Mouse (Mus musculus) yolk sac, embryonic 10.5 days (tissue): ENCODE data around the gene Rnf187.

Experiments used
- DNase-seq: peaks from one replicate; pipeline ENCODE4 v3.0.0-alpha.2; 2017; ENCODE audit warnings: low spot score

Gene Rnf187

DNA sequence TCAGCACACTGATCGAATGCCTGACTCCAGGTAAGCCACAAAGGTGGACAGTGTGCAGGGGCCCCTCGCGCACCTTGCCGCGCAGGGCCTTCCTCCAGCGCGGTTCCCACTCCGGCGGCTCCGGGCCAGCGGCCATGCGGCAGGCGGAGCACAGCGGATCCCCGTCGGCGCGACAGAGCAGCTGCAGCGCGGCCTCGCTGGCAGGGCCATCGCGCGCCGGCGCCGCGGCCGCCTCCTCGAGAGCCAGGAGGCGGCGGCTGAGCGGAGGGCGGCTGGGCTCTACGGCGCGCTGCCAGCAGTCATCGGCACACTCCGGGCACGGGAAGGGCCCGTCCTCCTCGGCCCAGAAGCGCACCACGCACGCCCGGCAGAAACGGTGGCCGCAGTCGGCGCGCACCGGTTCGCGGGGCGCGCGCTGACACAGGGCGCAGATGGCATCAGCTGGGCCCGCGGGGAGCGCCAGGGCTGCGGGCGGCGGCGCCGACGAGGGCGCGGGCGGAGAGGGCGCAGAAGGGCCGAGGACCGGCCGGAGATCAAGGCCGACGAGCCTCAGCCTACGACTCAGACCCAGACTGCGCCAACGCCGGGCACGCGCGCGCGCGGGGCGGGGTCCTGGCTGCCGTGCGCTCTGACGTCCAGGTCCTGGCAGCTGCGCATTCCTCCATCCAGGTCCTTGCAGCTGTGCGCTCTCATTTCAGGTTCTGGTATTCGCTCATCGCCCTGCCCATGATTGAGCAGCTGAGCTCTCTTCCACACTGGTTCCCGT lies at the start of gene Rnf187:
Gene Rnf187, minus strand, starts transcription at position 595 of the 766 bp plus-strand sequence.
- DNase-seq: peak; percentile 90

DNA sequence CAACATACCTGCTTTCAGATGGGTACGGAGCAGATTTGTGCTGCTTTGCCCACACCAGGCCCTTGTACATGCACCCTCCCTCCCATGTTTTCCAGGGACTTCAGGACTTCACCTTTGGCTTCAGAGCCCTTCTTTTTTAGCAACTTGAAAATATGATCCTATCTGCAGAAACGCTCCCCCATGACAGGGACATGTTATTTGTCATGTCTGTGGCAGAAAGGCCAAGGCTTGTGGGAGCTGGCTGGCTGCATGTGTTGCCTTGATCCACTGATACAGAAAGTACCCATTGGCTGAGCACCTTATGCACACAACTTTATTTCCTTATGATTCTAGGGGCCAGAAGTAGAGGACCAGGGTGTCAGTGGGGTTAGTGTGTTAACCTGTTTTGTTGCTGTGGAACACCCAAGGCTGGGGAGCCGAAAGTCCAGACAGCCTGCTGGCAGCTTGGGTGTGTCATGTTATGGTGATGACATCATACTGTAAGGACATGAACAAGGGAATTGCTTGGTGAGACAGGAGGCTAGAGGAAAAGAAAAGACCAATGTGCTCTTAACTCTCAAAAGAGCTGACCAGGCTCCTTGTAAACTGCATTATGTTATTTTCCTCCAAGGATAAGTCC lies 46.7 kb upstream of the Rnf187 start:
- DNase-seq: no peak

DNA sequence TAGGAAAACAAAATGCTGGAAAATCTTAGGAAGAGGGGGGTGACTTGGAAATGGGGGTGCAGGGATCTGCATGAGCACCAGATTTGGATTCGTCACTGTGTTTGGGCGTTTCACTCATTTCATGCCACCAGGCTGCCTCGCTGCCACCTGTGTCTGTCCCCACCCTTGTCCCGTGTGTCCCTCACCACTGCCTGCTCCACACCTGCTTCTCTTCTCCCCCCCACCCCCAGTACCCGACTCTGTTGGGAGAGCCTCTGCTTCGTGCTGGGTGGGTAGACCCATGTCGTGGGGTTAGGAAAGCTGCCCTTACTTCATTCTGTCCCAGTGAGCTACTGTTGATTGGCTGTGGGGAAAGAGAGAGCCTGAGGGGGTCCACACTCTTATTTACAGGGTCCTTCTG lies 45.9 kb upstream of the Rnf187 start:
- no peak for DNase-seq

DNA sequence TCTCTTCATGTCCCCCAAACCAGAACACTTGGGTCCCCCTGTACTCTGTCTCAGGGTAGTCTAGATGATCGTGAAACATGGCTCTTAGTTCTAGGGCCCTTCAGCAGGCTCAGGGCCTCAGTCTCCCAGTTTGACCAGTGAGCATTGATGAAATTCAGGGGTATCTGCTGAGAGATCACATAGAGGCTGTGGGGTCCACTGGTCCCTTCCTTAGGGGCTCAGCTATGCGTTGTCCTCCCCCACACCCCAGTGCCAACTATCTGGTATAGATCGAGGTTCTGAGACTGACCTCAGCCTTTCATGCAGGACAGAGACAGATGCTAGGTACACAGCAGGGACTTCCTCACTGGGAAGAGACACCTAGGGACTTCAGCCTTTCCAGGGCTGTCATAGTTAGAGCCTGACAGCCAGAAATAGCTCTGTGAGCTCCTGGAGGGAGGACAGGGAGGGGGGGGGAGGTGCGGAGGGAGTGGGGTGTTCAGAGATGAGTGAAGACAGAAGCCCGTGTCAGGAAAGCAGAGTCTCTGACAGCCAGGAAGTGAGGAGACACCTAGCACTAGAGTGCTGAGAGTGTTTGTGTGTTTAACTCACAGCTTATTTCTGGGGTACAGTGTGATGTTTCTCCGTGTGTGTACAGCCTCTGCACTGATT lies 45.1 kb upstream of the Rnf187 start:
- no peak for DNase-seq

DNA sequence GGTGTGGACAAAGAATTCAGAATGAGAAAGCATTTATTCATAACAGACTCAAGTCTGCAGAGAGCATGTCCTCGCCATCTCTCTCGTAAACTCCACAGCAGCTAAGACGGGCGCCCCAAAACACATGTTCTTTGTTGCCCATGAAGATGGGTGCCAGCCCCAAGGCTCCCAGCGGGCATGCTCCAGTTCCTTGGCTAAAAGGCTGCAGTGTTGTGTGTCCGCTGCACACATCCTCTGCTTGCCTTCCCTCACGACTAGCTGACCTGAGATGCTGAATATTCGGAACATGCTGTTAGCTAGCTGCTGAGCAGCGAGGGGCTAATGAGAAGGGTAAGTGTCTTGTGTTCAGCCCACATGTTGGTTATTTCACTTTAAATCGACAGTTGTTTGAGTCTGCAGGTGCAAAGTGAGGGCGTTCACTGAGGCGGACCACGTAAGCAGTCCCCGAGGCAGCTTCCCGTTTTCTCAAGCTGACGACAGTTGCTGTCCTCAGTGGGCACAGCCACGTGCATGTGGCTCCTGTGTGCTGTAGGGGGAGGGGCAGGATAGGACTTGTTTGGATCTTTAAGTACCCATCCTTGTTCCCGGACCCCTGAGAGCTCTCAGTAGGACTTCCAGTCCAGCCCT lies 43.9 kb upstream of the Rnf187 start:
- no peak for DNase-seq

DNA sequence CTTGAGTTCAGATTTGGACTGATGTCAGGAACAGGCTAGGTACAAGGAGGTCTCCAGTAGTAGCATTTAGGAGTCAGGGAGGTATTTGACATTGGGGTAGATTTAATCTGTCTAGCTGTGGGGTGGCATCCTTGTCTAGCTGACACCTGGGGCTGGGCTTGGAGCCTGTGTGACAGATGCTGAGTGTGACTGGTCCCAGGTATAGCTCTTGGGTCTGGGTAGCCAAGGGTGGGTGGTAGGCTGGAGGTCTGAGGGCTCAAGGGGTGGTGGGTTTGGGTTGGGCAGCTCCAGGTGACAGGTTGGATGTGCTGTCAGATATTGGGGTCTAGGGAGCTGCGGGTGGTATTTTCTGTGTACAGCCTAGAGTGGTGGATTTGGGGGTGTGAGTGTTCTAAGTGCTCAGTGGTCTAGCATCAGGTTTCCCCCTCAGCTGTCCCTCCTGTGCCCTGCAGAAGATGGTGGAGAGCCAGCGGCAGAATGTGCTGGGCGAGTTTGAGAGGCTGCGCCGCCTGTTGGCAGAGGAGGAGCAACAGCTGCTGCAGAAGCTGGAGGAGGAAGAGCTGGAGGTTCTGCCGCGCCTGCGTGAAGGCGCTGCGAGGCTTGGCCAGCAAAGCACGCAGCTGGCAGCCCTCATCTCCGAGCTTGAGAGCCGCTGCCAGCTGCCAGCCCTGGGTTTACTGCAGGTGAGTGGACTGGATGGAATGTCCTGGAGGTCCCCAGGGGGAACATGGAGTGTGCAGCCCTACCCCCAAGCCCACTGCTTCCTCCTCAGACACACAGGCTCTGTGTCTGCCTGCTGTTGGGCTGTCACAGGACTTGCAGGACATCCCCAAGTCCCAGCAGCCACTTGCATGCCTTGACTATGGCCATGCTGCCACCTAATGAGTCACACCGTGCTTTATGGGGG lies 43.1 kb upstream of the Rnf187 start:
- DNase-seq: no peak

DNA sequence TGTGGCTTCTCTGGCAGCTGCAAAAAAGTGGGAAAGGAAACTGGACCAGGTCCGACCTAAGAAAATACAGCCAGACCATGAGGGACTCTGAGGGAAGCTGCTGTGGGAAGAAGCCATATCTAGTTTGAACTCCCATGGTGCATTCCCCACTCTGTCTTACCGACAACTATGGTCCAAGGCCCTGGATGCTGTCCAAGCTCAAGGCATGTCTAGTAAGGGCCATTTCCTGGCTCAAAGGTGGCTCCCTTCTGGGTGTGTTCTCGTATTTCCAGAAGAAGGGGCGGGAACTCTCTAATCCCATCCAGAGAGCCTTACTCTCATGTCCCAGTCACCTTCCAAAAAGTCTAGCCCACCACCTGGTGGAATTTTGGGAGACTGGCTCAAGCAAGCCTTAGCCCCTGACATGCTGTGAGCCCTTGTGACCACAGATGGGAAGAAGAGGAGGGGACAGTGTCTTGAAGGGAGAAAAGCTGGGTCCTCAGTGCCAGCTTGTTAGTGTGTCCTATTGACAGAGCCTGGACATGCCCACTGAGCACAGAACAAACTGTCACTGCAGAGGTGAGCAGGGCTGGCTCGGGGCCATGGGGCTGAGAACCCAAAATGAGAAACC lies 41.8 kb upstream of the Rnf187 start:
- DNase-seq: no peak

DNA sequence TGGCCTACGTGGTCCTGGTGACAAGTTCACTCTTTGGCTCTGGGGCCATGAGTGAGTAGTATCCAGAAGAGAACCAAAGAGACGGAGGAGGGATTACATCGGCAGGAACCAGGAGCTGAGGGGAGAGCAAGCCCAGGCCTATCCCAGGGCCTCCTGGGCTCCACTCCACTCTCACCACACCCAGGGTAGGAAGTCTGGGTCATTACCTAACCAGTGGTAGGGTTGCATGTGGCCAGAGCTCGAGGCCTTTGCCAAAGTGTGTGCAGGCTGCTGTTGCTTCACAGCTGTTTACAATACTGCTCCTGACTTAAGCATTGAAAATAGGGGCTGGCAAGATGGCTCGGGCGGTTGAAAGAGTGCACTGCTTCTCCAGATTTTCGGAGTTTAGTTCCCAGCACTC lies 40.9 kb upstream of the Rnf187 start:
- DNase-seq: no peak

DNA sequence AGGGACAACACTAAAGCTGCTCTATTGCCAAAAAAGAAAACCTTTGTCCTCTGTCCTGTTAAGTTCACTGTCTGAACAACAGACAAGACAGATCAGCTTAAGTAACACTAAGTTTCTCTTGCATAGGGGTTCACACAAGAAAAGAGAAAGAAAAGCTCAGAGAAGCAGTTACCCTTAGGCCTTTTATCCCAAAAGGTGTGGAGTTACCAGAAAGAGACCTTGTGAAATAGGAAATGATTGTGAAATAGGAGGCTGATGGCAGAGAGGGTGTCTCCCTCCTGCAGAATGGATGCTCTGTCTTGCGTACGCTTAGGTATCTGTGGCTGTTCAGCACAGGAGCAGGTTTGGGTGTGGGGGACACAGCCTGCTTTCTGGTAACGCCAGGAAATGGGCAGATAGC lies 40.5 kb upstream of the Rnf187 start:
- no peak for DNase-seq

DNA sequence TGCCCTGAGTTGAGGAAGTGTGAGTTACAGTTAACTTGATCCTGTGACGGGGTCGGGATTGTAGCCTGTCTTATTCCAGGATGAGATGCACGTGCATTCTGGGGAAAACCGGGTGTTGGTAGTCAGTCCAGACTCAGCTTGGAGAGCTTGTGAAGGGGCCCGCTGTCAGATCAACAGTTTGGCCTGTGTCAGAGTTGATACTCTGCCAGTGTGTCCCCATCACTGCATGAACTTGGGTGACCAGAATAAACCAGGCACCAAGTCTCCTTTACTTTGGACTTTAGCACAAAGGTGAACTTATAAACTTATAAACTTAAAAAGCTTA lies 40.0 kb upstream of the Rnf187 start:
- no peak for DNase-seq

DNA sequence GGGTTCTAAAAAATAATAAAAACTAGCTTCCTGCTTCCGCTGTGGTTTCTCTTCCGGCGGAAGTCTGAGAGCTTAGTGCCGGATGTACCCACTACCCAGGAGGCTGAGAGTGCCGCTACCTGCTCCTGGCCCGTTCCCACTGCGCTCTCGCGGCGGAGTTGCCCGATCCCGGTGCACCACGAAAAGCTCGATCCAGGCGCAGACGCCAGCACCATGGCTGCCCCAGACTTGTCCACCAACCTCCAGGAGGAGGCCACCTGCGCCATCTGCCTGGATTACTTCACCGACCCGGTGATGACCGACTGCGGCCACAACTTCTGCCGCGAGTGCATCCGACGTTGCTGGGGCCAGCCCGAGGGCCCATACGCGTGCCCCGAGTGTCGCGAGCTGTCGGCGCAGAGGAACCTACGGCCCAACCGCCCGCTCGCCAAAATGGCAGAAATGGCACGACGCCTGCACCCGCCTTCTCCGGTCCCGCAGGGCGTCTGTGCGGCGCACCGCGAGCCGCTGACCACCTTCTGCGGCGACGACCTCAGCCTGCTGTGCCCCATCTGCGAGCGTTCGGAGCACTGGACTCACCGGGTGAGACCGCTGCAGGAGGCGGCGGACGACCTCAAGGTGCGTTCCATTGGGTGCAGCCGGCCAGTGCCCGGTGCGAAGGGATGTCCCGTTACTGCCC lies 39.5 kb upstream of the Rnf187 start, which contains the start of gene Trim11:
Gene Trim11, plus strand, starts transcription at position 67 of the 679 bp plus-strand sequence.
- DNase-seq: peak; percentile 78

DNA sequence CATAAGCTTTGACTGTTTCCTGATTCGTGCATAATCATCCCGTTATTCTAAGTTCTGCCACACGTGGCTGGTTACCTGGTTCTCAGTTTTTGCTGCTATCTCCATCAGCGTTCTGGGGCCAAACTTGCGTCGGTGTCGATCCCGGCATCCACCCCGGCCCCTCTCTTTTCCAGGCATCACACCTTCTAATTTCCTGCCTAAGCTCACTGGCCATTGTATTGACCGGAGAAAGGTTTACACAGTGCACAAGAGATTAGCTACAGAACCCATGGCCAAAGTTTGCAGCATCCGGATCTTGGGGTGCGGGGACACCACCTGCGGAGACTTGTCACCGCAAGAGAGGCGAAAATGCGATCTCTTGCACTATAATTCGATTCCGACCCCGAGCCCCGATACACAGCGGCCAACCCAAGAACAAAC lies 38.9 kb upstream of the Rnf187 start:
- no peak for DNase-seq

DNA sequence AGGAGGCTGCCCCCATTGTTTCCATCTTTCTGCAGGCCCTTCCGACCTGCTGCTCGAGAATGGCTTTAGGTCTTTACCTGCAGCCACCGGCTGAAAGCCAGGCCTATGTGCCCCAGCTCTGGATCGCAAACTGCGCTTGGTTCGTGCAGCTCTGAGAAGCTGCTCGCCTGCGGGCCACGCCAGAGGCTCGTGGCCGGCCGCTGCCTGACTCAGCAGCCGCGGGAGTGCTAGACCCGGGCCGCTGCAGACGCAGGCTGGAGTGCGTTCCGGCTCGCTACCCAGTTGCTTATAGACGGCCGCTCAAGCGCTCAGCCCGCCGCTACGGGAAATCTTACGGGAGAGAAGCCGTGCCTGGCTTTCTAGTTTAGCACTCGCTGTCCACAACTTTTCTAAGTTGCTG lies 38.4 kb upstream of the Rnf187 start:
- peak; percentile 32 for DNase-seq

DNA sequence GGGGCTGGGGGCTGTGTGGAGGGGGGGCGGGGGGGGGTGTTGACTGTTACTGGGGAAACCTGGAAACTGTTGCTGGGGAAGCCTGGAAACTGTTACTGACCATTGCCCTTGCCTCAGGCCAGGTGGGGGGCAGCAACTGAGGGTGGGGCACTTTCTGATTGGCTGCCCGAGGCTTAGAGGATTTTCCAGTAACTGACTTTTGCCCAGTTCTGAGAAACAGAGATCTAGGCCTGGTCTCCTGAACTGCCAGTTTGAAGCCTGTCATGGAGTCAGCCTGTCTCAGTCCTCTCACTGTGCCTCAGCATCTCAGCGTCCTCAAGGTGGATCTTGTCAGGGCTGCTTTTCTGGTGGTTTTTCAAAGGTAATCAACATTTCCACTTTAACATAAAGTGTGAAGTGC lies 35.7 kb upstream of the Rnf187 start:
- no peak for DNase-seq

DNA sequence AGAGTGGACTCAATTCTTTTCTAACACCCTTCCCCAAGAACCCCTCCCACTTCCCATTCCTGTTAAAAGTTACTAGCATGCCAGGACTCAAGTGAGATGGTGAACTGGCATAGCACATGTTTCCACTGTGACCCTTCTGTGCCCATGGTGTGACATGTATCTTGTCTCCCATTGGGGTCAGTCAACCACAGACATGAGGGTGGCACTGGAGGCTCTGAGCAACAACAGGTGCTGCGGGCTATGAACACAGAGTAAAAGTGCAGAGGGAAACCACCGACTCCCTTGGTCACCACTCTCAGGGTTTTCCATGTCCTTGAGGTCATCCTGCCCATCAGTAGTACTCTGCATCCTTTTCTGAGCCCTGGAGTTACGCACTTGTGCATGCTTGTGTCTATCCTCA lies 33.1 kb upstream of the Rnf187 start:
- no peak for DNase-seq

DNA sequence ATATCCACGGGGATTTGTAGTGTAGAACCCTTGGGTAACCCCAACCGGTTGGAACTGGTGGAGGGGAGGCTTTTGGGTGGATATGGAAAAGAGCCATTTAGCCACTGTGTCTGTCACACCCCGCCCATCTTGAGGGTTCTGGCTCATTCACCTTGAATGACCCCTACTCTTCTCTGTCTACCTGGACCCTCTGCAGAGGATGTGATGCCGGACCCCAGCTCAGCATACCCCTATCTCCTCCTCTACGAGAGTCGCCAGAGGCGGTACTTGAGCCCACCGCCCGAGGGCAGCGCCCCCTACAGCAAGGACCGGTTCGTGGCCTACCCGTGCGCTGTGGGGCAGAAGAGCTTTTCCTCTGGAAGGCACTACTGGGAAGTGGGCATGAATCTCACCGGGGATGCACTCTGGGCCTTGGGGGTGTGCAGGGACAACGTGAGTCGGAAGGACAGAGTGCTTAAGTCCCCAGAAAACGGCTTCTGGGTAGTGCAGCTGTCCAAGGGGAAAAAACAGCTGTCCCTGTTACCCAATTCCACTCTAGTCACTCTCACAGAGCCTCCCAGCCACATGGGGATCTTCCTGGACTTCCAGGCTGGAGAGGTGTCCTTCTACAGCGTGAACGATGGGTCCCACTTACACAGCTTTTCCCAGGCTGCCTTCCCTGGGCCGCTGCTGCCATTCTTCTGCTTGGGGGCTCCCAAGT lies 32.3 kb upstream of the Rnf187 start:
- DNase-seq: no peak

DNA sequence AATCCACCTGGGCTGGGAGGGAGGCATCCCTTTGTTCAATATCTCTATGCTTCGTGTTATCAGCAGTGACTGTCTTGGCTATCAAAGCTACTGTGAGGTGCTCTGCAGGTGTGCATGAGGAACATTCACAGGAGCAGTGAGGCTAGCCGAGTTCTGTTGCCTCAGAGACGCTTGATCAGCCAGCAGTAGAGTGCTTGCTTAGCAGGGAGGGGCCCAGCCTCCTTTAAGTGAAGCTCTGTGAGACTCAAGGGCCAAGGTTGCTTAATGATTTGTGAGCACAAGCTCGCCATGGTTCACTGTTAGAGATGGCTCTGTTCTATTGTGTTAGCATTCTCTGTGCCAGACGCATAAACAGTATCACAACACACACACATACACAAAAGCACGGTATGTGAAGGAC lies 30.9 kb upstream of the Rnf187 start:
- DNase-seq: peak; percentile 49

DNA sequence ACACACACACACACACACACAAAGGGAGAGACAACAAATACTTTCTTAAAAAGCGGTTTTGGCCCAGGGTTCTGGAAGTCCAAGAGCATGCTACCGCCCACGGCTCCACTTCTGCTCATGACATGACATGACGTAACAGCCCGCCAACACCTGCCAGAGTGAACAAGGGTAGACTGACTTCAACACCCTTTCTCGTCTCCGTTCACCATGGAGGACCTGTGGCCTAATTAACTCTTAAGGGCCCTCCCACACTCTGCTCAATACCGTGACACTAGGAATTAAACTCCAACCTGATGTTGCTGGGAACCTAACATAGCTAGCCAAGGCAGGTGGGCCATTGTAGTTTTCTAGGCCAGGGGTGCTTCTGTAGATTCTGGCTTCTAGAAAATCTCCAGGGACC lies 30.3 kb upstream of the Rnf187 start:
- no peak for DNase-seq

DNA sequence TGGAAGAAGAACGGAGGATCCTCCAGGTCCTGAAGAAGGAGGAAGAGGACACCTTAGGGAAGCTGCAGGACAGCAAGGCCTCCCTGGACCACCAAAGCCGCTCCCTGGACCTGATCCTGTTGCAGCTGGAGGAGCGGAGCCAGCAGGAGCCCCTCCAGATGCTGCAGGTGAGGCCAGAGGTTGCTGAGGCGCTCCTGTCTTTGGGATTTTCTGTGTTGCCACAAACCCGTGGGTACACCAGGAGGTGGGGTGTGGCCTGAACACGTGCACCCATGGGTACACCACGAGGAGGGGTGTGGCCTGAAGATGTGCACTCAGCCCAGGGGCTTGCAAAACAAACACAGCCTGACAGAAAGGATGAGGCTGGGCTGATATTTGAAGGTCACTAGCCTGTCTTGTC lies 29.8 kb upstream of the Rnf187 start:
- DNase-seq: no peak

DNA sequence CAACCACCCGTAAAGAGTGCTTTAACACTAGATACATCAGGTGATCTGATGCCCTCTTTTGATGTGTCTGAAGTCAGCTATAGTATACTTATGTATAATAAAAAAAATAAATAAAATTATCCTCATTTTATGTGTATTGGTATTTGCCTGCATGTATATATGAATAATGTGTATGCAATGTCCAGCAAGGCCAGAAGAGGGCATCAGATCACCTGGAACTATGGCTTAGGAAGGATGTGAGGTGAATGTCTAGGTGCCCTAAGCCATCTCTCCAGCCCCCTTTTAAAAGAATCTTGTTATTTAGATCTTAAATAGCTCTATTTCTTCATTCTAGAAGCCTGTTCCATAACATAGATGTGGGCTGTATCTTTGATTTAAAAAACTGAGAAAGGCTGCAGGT lies 28.6 kb upstream of the Rnf187 start:
- DNase-seq: no peak
